Mouse (Mus musculus) MEL (cell line): ENCODE data around the gene Pik3ip1. TPM values are rescaled to one million over a fixed set of nuclear protein-coding genes. Genes with fewer than 3 reads are reported as not detected.

Experiments
- DNase-seq: peaks from one replicate; pipeline ENCODE4 v3.0.0; 2011; ENCODE audit warnings: low read depth, low spot score
- H3K27ac ChIP-seq: 2 replicates; pipeline ENCODE4 v1.5.1; 2012; ENCODE audit warnings: low read depth, mild to moderate bottlenecking, control low read depth, low read length, moderate library complexity; ENCODE audit not compliant: control insufficient read depth
- H3K27me3 ChIP-seq, 2 experiments: fragments of 150-350 bp in 1 of 2; sonication (generic) in 1 of 2; 2 replicates each; pipeline ENCODE4 v1.6.1; 2012; ENCODE audit warnings: low read length in 2 of 2, mild to moderate bottlenecking in 2 of 2, improper control_type of control experiment in 1 of 2, moderate library complexity in 1 of 2; ENCODE audit not compliant: insufficient read depth in 2 of 2, control insufficient read depth in 1 of 2
- H3K36me3 ChIP-seq, 2 experiments: 2 replicates each; pipeline ENCODE4 v1.6.1; 2012 to 2014; ENCODE audit warnings: low read length in 2 of 2, improper control_type of control experiment in 1 of 2, inconsistent platforms in 1 of 2, mild to moderate bottlenecking in 1 of 2; ENCODE audit not compliant: insufficient read depth in 2 of 2, control insufficient read depth in 1 of 2
- H3K4me1 ChIP-seq, 2 experiments: fragments of 150-350 bp in 1 of 2; sonication (generic) in 1 of 2; 2 replicates each; pipeline ENCODE4 v1.6.1; 2012; ENCODE audit warnings: low read length in 2 of 2, improper control_type of control experiment in 1 of 2, mild to moderate bottlenecking in 1 of 2; ENCODE audit not compliant: insufficient read depth in 2 of 2, control insufficient read depth in 1 of 2
- H3K4me3 ChIP-seq, 2 experiments: fragments of 150-350 bp in 1 of 2; sonication (generic) in 1 of 2; 2 replicates each; pipeline ENCODE4 v1.5.1; 2012; ENCODE audit warnings: low read depth in 2 of 2, low read length in 2 of 2, mild to moderate bottlenecking in 2 of 2, moderate library complexity in 2 of 2, control low read depth in 1 of 2, improper control_type of control experiment in 1 of 2; ENCODE audit not compliant: control insufficient read depth in 1 of 2, insufficient read depth in 1 of 2
- H3K79me2 ChIP-seq: 2 replicates; pipeline ENCODE4 v1.6.1; 2012; ENCODE audit warnings: mild to moderate bottlenecking, low read length, moderate library complexity; ENCODE audit not compliant: control insufficient read depth, poor library complexity, insufficient read depth
- H3K9ac ChIP-seq: 2 replicates; pipeline ENCODE4 v1.6.1; 2012; ENCODE audit warnings: low read depth, mild to moderate bottlenecking, control low read depth, low read length, moderate library complexity; ENCODE audit not compliant: control insufficient read depth, poor library complexity, severe bottlenecking
- H3K9me3 ChIP-seq: fragments of 150-350 bp; sonication (generic); replicated peaks from 2 replicates; pipeline ENCODE4 v1.6.1; 2012; ENCODE audit warnings: mild to moderate bottlenecking, low read length, improper control_type of control experiment, moderate library complexity; ENCODE audit not compliant: insufficient read depth
- CTCF ChIP-seq, 3 experiments: IDR thresholded peaks in 2 of 3; conservative IDR thresholded peaks in 1 of 3; 2 replicates each; pipeline ENCODE4 v1.5.1; 2011 to 2012; ENCODE audit warnings: low read length in 3 of 3, low read depth in 2 of 3, mild to moderate bottlenecking in 2 of 3, improper control_type of control experiment in 1 of 3, inconsistent platforms in 1 of 3, mixed read lengths in 1 of 3, moderate library complexity in 1 of 3; ENCODE audit not compliant: control insufficient read depth in 1 of 3, insufficient read depth in 1 of 3, poor library complexity in 1 of 3, severe bottlenecking in 1 of 3
- E2F4 ChIP-seq: IDR thresholded peaks from 2 replicates; pipeline ENCODE4 v1.6.1; 2011; ENCODE audit warnings: low read depth, low read length, improper control_type of control experiment, borderline replicate concordance
- GABPA ChIP-seq: IDR thresholded peaks from 2 replicates; pipeline ENCODE4 v1.6.1; 2012; ENCODE audit warnings: low read depth, mild to moderate bottlenecking, inconsistent platforms, low read length, improper control_type of control experiment, moderate library complexity
- GATA1 ChIP-seq: IDR thresholded peaks from 2 replicates; pipeline ENCODE4 v1.6.1; 2011; ENCODE audit warnings: low read depth, low read length, improper control_type of control experiment
- JUND ChIP-seq: IDR thresholded peaks from 2 replicates; pipeline ENCODE4 v1.6.1; 2011; ENCODE audit warnings: low read depth, mild to moderate bottlenecking, improper control_type of control experiment, low read length
- MAFK ChIP-seq: IDR thresholded peaks from 2 replicates; pipeline ENCODE4 v1.6.1; 2011; ENCODE audit warnings: low read depth, mild to moderate bottlenecking, low read length, improper control_type of control experiment, borderline replicate concordance
- MAX ChIP-seq: IDR thresholded peaks from 2 replicates; pipeline ENCODE4 v1.6.1; 2011; ENCODE audit warnings: low read length, improper control_type of control experiment
- MEF2A ChIP-seq: IDR thresholded peaks from 2 replicates; pipeline ENCODE4 v1.6.1; 2014; ENCODE audit warnings: low read depth, mild to moderate bottlenecking, inconsistent platforms, low read length, improper control_type of control experiment; ENCODE audit not compliant: poor library complexity, insufficient replicate concordance, severe bottlenecking; ENCODE audit errors: extremely low read depth
- MYB ChIP-seq: IDR thresholded peaks from 2 replicates; pipeline ENCODE4 v1.6.1; 2011; ENCODE audit warnings: mild to moderate bottlenecking, low read depth, low read length, improper control_type of control experiment
- MYC ChIP-seq: IDR thresholded peaks from 2 replicates; pipeline ENCODE4 v1.6.1; 2011; ENCODE audit warnings: low read depth, mild to moderate bottlenecking, low read length, improper control_type of control experiment, moderate library complexity
- NRF1 ChIP-seq: IDR thresholded peaks from 2 replicates; pipeline ENCODE4 v1.6.1; 2014; ENCODE audit warnings: low read depth, mild to moderate bottlenecking, inconsistent platforms, low read length, improper control_type of control experiment, moderate library complexity; ENCODE audit not compliant: poor library complexity, insufficient read depth, severe bottlenecking
- POLR2AphosphoS2 ChIP-seq: IDR thresholded peaks from 2 replicates; pipeline ENCODE4 v1.6.1; 2011; ENCODE audit warnings: low read length, improper control_type of control experiment
- RAD21 ChIP-seq: IDR thresholded peaks from 2 replicates; pipeline ENCODE4 v1.6.1; 2011; ENCODE audit warnings: mild to moderate bottlenecking, low read depth, low read length, improper control_type of control experiment
- RCOR1 ChIP-seq: IDR thresholded peaks from 2 replicates; pipeline ENCODE4 v1.6.1; 2012; ENCODE audit warnings: low read depth, mild to moderate bottlenecking, inconsistent platforms, low read length, improper control_type of control experiment
- SMC3 ChIP-seq: IDR thresholded peaks from 2 replicates; pipeline ENCODE4 v1.6.1; 2011; ENCODE audit warnings: low read depth, low read length, improper control_type of control experiment
- TBP ChIP-seq: IDR thresholded peaks from 2 replicates; pipeline ENCODE4 v1.8.0; 2011; ENCODE audit warnings: low read depth, low read length, improper control_type of control experiment
- TCF12 ChIP-seq: IDR thresholded peaks from 2 replicates; pipeline ENCODE4 v1.6.1; 2014; ENCODE audit warnings: low read depth, mild to moderate bottlenecking, inconsistent platforms, low read length, improper control_type of control experiment, moderate library complexity
- UBTF ChIP-seq: IDR thresholded peaks from 2 replicates; pipeline ENCODE4 v1.6.1; 2012; ENCODE audit warnings: low read depth, mild to moderate bottlenecking, inconsistent platforms, low read length, improper control_type of control experiment, moderate library complexity, borderline replicate concordance; ENCODE audit not compliant: insufficient read depth
- ZMIZ1 ChIP-seq: IDR thresholded peaks from 2 replicates; pipeline ENCODE4 v1.6.1; 2012; ENCODE audit warnings: low read depth, mild to moderate bottlenecking, inconsistent platforms, low read length, improper control_type of control experiment, moderate library complexity
- ZNF384 ChIP-seq: IDR thresholded peaks from 2 replicates; pipeline ENCODE4 v1.6.1; 2012; ENCODE audit warnings: low read depth, mild to moderate bottlenecking, inconsistent platforms, low read length, improper control_type of control experiment
- polyA plus RNA-seq, 2 experiments: library from polyadenylated mRNA; stranded (reverse) in 1 of 2; unstranded in 1 of 2; fragments of >175 nt in 1 of 2; fragments of >200 nt in 1 of 2; gene quantifications; 2 replicates each; pipeline versions ENCODE4 v1.2.1 to v1.2.4; 2012; ENCODE audit warnings: low replicate concordance in 2 of 2, low read depth in 1 of 2; ENCODE audit not compliant: insufficient read length in 2 of 2, insufficient read depth in 1 of 2, missing spikeins in 1 of 2
- total RNA-seq: library from RNA; depleted of rRNA; stranded (reverse); fragments of 300-350 nt; gene quantifications from 2 replicates; pipeline ENCODE4 v1.2.3, GENCODE M21; 2012

Gene Pik3ip1
- total and polyA plus RNA-seq, 3 experiments: 1.7 to 2.7 TPM; not detected in 1

DNA sequence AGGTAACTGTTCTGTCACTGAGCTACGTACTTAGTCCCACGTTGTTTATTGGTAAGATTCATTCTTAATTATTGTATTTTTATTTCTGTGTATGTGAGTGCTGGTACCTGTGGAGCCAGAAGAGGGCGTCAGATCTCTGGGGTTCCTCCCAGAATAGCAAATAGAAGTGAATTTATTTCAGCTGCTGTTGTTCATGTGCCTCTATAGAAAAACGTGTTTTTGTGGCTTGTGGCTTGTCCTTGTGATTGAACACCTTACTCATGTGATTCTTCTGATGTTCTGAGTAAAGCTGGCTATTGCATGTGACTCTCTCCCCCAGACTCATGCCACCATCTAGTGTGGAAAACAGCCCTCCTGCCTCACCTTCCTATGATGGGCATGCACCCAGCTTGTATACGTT lies 1.9 kb upstream of the Pik3ip1 start:
- Histone ChIP-seq H3K4me3 (no peak overlapping the region), H3K27me3 (no peaks in the 10 kb centered on the region), H3K27ac (no peak overlapping the region), H3K36me3 (peaks cover 0 to 6% of the 10 kb centered on the region in 2 experiments; a peak in 2 of 4 replicates), H3K79me2 (no peaks in the 10 kb centered on the region), H3K9me3 (no peaks in the 10 kb centered on the region), H3K9ac (no peak overlapping the region), H3K4me1 (peaks cover 8 to 14% of the 10 kb centered on the region in 2 experiments; a peak in 3 of 4 replicates)
- DNase-seq: peak; percentile 53
- TF ChIP-seq SMC3: peak; percentile 42
- peak; percentile 3 for TF ChIP-seq RAD21
- TF ChIP-seq POLR2AphosphoS2: no peak
- TF ChIP-seq CTCF (IDR thresholded peaks at IDR 0.05 in 2 of 3, conservative IDR thresholded peaks at IDR 0.05 in 1 of 3; ENCODE audit: control insufficient read depth in 1 of 3, insufficient read depth in 1 of 3, low read depth in 2 of 3, low read length in 3 of 3, poor library complexity in 1 of 3, severe bottlenecking in 1 of 3): peak; percentile 15 to 41 (median 22); a peak in 3 of 6 replicates

GRCm38 (mm10) chr11:3328806-3329775 lies 1.1 kb upstream of the Pik3ip1 start:
- peaks cover 8 to 14% of the 10 kb centered on the region in 2 experiments; a peak in 3 of 4 replicates for H3K4me1 ChIP-seq
- no peak for DNase-seq
- H3K9me3 ChIP-seq: no peaks in the 10 kb centered on the region
- no peak for TF ChIP-seq MYB
- TF ChIP-seq MYC: no peak
- TF ChIP-seq MEF2A: no peak
- TF ChIP-seq GATA1: no peak
- TF ChIP-seq E2F4: no peak
- no peak for TF ChIP-seq NRF1
- no peak for TF ChIP-seq MAFK
- TF ChIP-seq RCOR1: no peak
- no peak for TF ChIP-seq UBTF
- no peak for TF ChIP-seq ZMIZ1
- no peak for TF ChIP-seq MAX
- no peak for TF ChIP-seq GABPA
- TF ChIP-seq ZNF384: no peak
- TF ChIP-seq TBP: no peak
- no peak for TF ChIP-seq JUND
- no peak for TF ChIP-seq TCF12
- peaks cover 0 to 6% of the 10 kb centered on the region in 2 experiments; a peak in 2 of 4 replicates for H3K36me3 ChIP-seq
- no peak overlapping the region for H3K27ac ChIP-seq
- no peak overlapping the region for H3K4me3 ChIP-seq
- H3K79me2 ChIP-seq: no peaks in the 10 kb centered on the region
- no peaks in the 10 kb centered on the region for H3K27me3 ChIP-seq
- H3K9ac ChIP-seq: no peak overlapping the region
